Mouse (Mus musculus) cortical plate, adult 2 months (tissue): ENCODE data around the gene Pacsin2. TPM values are rescaled to one million over a fixed set of nuclear protein-coding genes. Genes with fewer than 3 reads are reported as not detected.
A peak's percentile ranks its signal among the peaks of the same experiment; 100 is the strongest.
"Not testable (repeated sequence)": the region's sequence is repeated elsewhere in the genome, so short reads cannot be mapped to it uniquely, and the experiment has no call there.

Experiments used
- H3K27ac ChIP-seq: fragments of 200-500 bp; 2 replicates; pipeline ENCODE4 v1.5.1; 2012; ENCODE audit warnings: low read length, control low read depth, inconsistent platforms; ENCODE audit not compliant: insufficient read depth
- H3K4me1 ChIP-seq: fragments of 200-500 bp; 2 replicates; pipeline ENCODE4 v1.6.1; 2011; ENCODE audit warnings: low read length; ENCODE audit not compliant: control insufficient read depth, insufficient read depth
- H3K4me3 ChIP-seq: fragments of 200-500 bp; 2 replicates; pipeline ENCODE4 v1.5.1; 2011; ENCODE audit warnings: mild to moderate bottlenecking, low read length, control low read depth; ENCODE audit not compliant: insufficient read depth
- CTCF ChIP-seq: fragments of 200-500 bp; IDR thresholded peaks from 2 replicates; pipeline ENCODE4 v1.5.1; 2011; ENCODE audit warnings: mild to moderate bottlenecking, control low read depth, low read length; ENCODE audit not compliant: insufficient read depth; ENCODE audit errors: extremely low read depth
- POLR2A ChIP-seq: fragments of 200-500 bp; IDR thresholded peaks from 2 replicates; pipeline ENCODE4 v1.6.1; 2011; ENCODE audit warnings: mild to moderate bottlenecking, low read length, control low read depth; ENCODE audit not compliant: insufficient read depth; ENCODE audit errors: extremely low read depth
- polyA plus RNA-seq: library from polyadenylated mRNA; depleted of rRNA; stranded (reverse); fragments of >200 nt; gene quantifications from 2 replicates; pipeline ENCODE4 v1.2.3, GENCODE M21; 2012

Pacsin2 gene
- polyA plus RNA-seq, 1 experiment: 84.4 TPM

DNA sequence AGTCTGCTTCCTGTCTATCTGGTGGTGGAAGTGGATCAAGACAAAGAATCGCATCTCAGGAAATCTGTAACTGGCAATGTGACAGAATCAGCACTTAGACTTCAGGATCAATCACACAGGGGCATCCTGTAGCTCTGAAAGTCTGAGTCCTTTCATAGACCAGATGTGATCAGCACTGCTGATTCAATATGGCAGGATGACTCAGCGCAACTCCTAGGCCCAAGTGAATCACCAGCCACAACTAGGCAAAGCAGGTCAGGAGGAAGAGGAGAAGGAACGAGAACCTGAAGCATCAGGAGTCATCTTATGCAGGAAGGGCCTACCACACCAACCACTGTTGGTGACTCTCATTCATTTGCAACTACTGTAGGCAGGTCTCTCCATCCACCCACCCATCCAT is 60.4 kb downstream of the Pacsin2 start:
- no peak overlapping the region for H3K4me3 ChIP-seq
- H3K4me1 ChIP-seq: peaks cover 7% of the 10 kb centered on the region
- no peak overlapping the region for H3K27ac ChIP-seq
- no peak for TF ChIP-seq POLR2A
- no peak for TF ChIP-seq CTCF

DNA sequence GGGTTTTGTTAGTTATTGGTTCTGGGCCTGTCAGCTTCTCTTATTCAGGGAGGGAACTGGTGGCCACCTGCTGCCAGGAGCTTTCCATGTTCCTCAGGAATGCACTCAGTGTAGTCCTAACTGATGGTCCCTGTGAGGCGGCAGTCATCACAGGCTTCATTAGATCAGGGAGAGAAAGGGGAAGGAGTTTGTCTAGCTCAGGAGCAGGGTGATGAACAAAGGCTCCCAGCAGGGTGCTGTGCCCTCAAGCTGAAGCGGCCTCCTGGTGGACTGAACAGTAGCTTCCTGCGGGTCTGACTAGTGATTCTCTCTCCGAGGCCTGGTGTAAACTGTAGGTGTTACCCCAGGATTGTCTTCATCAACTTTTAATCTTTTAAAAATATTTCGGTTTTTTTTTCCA is 61.4 kb downstream of the Pacsin2 start:
- Histone ChIP-seq H3K4me1 (0 out of 2 replicates have a peak, but pooled peaks cover 2% of the 10 kb centered on the region), H3K4me3 (no peak overlapping the region), H3K27ac (no peak overlapping the region)
- TF ChIP-seq CTCF: no peak
- TF ChIP-seq POLR2A: no peak

DNA sequence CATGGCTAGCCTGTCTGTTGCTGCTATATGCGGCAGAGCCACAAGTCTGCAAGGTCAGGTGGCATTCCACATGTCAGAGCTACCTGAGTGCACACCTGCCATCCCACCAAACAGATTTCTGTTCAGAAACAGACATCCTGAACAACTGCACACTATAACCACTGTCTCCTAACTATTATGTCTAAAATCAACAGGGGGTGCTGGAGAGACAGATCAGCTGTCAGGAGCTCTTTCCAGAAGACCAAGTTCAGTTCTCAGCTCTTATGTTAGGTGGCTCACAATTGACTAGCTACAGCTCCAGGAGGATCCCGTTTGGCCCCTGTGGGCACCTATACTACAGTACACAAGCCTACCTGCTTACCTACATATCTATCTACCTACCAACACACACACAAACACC is 71.7 kb downstream of the Pacsin2 start:
- Histone ChIP-seq H3K4me1 (no peaks in the 10 kb centered on the region), H3K27ac (no peak overlapping the region), H3K4me3 (no peak overlapping the region)
- TF ChIP-seq POLR2A: no peak
- TF ChIP-seq CTCF: no peak

DNA sequence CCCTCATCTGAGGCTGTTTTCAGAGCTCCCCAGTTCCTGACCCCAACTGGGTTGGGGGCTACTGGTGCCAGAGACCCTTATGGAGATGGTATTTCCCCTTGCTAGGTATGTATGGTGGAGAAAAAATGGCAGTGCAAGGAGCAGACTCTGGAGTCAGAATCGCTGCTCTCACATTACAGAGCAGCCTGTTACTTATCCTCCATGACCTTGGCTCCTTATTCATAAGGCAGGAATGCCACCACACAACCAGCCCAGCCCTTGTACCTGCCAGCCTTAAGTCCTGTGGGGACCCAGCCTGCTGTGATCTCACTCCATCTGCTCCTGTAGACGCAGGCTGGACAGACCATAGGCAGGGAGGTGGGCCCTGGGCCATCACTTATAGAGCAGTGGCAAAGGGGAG is 76.5 kb downstream of the Pacsin2 start:
- Histone ChIP-seq H3K4me1 (peaks cover 3% of the 10 kb centered on the region; the same call in 1 of the 2 replicates), H3K4me3 (no peak overlapping the region), H3K27ac (no peak overlapping the region)
- TF ChIP-seq POLR2A: no peak
- no peak for TF ChIP-seq CTCF

DNA sequence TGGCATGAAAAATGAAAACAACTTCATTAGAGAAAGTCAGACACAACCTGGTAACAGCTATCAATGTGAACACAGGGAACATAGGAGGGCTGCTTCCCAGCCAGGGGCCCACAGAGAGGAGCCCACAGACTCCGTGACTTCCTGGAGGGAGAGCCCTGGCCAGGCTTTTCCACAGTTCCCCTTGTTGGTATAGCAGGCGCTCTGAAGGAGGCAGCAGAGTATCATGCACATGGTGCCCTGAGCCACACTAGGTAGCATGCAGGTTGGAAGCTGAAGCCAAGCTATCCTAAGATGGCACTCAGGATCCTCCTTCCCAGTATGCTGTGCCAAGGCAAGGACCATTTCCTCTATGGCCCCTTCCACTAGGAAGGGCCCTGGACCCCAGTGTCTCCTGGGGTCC is 80.8 kb downstream of the Pacsin2 start:
- Histone ChIP-seq H3K4me1 (peaks cover 3% of the 10 kb centered on the region; the same call in 1 of the 2 replicates), H3K4me3 (no peak overlapping the region), H3K27ac (no peak overlapping the region)
- peak; percentile 62 for TF ChIP-seq CTCF
- TF ChIP-seq POLR2A: no peak

DNA sequence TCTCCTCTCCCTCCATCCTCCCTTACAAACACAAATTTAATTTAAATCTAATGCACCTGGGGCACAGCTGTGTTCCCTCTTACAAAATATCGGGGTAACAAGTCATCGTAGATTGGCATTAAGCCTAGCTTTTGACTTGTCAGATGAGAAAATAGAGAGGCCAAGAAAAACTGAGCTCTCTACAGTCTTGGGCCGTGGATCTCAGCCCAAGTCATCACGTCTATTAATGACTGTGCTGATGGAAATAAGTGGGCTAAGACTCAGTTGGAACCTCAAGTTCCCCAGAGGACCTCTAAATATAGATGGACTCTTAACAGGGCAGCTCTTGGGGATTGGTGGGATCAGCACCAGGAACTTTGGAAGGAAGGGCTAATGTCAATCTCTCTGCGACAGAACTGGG is 81.3 kb downstream of the Pacsin2 start:
- H3K27ac ChIP-seq: no peak overlapping the region
- H3K4me1 ChIP-seq: peaks cover 3% of the 10 kb centered on the region; the same call in 1 of the 2 replicates
- no peak overlapping the region for H3K4me3 ChIP-seq
- TF ChIP-seq CTCF (no peak), POLR2A (no peak)

DNA sequence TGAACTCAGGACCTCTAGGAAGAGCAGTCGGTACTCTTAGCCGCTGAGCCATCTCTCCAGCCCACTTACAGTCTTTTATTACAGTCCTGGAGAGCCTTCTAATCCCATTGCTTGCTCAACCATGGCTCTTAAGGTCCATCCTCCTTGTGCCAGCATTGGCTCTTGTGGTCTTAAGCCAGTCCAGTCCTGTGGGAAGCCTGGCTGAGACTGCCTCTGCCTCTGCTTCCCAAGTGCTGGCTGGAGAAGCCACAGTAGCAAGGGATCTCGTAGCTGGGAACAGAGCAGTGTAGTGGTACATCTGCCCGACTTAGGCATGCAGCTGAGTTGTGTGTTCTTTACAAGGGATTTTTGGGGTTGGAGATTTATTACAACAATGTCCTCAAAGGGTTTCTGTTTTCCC is 81.9 kb downstream of the Pacsin2 start:
- Histone ChIP-seq H3K27ac (no peak overlapping the region), H3K4me3 (no peak overlapping the region), H3K4me1 (peaks cover 3% of the 10 kb centered on the region; the same call in 1 of the 2 replicates)
- TF ChIP-seq POLR2A: no peak
- TF ChIP-seq CTCF: no peak

DNA sequence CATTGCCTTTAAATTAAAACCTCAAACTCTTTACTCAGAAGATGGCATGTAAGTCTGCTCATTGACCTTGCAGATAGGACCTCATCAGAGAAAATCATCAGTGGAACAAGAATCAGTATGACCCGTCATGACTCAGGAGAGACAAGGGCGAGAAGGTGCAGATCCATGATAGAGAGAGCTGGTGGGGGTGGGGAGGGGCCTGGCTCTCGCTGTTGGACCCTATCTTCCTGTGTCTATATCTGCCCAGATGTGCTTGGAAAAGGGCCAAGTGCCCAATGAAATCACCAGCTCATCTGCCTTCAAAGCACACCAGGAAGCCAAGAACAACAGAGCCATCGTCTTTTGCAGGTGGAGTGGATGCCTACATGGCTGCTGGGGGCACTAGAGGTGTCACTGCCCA is 87.3 kb downstream of the Pacsin2 start:
- TF ChIP-seq CTCF (no peak), POLR2A (no peak)
- no peaks in the 10 kb centered on the region for H3K4me1 ChIP-seq
- no peak overlapping the region for H3K27ac ChIP-seq
- no peak overlapping the region for H3K4me3 ChIP-seq

DNA sequence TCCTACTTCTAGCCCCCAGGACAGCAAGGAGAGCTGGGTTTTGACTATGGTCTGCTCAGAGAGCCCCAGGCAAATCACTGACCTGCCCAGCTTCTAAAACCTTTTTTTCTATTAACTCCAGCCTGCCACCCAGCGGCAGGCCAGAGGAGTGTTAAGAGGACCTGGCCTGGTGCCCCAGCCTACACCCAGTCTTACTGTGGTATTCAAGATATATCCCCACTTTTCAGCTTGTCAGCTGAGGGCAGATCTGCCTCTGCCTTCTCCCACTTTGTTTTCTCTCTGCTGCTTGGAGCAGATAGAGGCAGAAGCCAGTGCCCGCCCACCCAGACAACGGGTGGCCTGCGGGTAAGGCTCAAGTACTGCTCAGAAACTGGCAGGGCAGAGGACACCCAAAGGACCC is 89.3 kb downstream of the Pacsin2 start:
- Histone ChIP-seq H3K4me3 (no peak overlapping the region), H3K27ac (no peak overlapping the region), H3K4me1 (no peaks in the 10 kb centered on the region)
- TF ChIP-seq CTCF (peak; percentile 56), POLR2A (no peak)

DNA sequence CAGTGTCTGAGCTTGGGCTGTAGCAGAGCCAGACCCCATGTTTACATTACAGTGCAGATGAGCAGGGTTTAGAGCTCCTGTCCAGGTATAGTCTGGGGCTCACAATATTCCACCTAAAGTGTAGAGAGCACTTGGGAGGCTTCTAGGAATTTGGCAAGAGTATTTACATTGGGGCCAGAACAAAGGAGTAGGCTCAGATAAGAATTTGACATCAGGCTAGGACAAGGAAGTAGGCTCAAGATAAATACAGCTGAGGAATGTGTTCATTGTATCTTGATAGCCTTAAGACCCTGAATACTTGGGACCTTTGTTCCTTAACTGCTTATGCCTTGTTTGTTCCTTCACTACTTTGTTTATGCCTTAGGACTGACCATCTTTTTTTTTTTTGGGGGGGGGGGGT is 90.3 kb downstream of the Pacsin2 start:
- H3K4me3 ChIP-seq: no peak overlapping the region
- H3K27ac ChIP-seq: no peak overlapping the region
- TF ChIP-seq POLR2A (no peak), CTCF (no peak)
- no peaks in the 10 kb centered on the region for H3K4me1 ChIP-seq

DNA sequence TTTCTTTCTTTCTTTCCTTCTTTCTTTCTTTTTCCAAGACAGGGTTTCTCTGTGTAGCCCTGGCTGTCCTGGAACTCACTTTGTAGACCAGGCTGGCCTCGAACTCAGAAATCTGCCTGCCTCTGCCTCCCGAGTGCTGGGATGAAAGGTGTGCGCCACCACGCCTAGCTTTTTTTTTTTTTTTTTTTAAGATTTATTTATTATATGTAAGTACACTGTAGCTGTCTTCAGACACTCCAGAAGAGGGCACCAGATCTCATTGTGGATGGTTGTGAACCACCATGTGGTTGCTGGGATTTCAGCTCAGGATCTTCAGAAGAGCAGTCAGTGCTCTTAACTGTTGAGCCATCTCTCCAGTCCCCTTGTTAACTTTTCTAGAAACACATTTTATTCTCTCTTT is 95.7 kb downstream of the Pacsin2 start:
- H3K4me3 ChIP-seq, H3K27ac ChIP-seq, H3K4me1 ChIP-seq: not testable (repeated sequence)
